Mouse (Mus musculus): ENCODE results near the gene Med7.

GRCm38 (mm10) chr11:46393413-46393812, 43.3 kb upstream of the Med7 start:
- TF ChIP-seq CTCF (IDR thresholded peaks at IDR 0.05; ENCODE audit: low read depth) (no peak), EP300 (IDR thresholded peaks at IDR 0.05; ENCODE audit: low read depth) (no peak)
